Mouse (Mus musculus) testis, adult 2 months (tissue): ENCODE measurements around the gene Wdr48. TPM values are rescaled to one million over a fixed set of nuclear protein-coding genes. Genes with fewer than 3 reads are reported as not detected.

Source experiments
- H3K27ac ChIP-seq: fragments of 200-500 bp; 2 replicates; pipeline ENCODE4 v1.5.1; 2012; ENCODE audit warnings: low read depth, low read length; ENCODE audit not compliant: control insufficient read depth, insufficient read depth
- H3K27me3 ChIP-seq: fragments of 200-500 bp; 2 replicates; pipeline ENCODE4 v1.6.1; 2012; ENCODE audit warnings: mild to moderate bottlenecking, low read length, moderate library complexity; ENCODE audit not compliant: control insufficient read depth, insufficient read depth
- H3K36me3 ChIP-seq: fragments of 200-500 bp; 2 replicates; pipeline ENCODE4 v1.6.1; 2012; ENCODE audit warnings: mild to moderate bottlenecking, low read length; ENCODE audit not compliant: control insufficient read depth, insufficient read depth
- H3K4me1 ChIP-seq: fragments of 200-500 bp; 2 replicates; pipeline ENCODE4 v1.6.1; 2012; ENCODE audit warnings: low read length; ENCODE audit not compliant: control insufficient read depth, insufficient read depth
- H3K4me3 ChIP-seq: fragments of 200-500 bp; 2 replicates; pipeline ENCODE4 v1.5.1; 2012; ENCODE audit warnings: low read depth, mild to moderate bottlenecking, low read length, moderate library complexity, mixed read lengths; ENCODE audit not compliant: control insufficient read depth
- CTCF ChIP-seq: fragments of 200-500 bp; IDR thresholded peaks from 2 replicates; pipeline ENCODE4 v1.5.1; 2012; ENCODE audit warnings: low read depth, mild to moderate bottlenecking, inconsistent platforms, low read length, moderate library complexity; ENCODE audit not compliant: control insufficient read depth, insufficient read depth, insufficient replicate concordance
- POLR2A ChIP-seq: fragments of 200-500 bp; IDR thresholded peaks from 2 replicates; pipeline ENCODE4 v1.6.1; 2012; ENCODE audit warnings: low read depth, mild to moderate bottlenecking, inconsistent platforms, low read length, moderate library complexity; ENCODE audit not compliant: control insufficient read depth
- polyA plus RNA-seq: library from polyadenylated mRNA; depleted of rRNA; stranded (reverse); fragments of >200 nt; gene quantifications from 2 replicates; pipeline ENCODE4 v1.2.3, GENCODE M21; 2012; rRNA removed

The Wdr48 gene
- polyA plus RNA-seq, 1 experiment: 346 TPM

- Histone ChIP-seq H3K36me3 (no peaks in the 10 kb centered on the region), H3K4me1 (peaks cover 14% of the 10 kb centered on the region), H3K4me3 (no peak overlapping the region), H3K27me3 (no peaks in the 10 kb centered on the region), H3K27ac (no peak overlapping the region)
- TF ChIP-seq POLR2A (no peak), CTCF (no peak)
These were observed 76.3 kb downstream of the Wdr48 start for GRCm38 (mm10) chr9:119970763-119971656.

DNA sequence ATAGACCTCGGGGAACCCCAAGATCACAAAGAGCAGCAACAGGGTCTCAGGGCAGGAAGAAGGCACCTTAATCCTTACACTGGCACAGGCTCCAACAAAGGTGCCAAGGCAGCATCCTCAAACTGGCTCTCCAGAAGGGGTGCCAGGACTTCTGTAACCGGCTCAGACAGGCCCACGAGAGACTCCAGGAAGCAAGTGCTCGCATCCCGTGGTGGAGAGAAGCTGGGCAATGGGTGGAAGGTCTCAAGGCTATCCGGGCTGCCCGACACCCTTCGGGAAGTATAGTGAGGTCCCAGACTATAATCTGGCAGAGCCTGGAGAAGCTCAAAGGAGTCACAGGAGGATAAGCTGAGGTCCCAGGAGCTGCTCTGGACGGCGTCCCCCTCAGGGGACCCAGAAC lies 77.5 kb downstream of the Wdr48 start:
- Histone ChIP-seq H3K27me3 (no peaks in the 10 kb centered on the region), H3K27ac (no peak overlapping the region), H3K36me3 (no peaks in the 10 kb centered on the region), H3K4me1 (peaks cover 20% of the 10 kb centered on the region), H3K4me3 (peak overlapping the region; percentile 84; the same call in 1 of the 2 replicates)
- TF ChIP-seq POLR2A: no peak
- no peak for TF ChIP-seq CTCF

DNA sequence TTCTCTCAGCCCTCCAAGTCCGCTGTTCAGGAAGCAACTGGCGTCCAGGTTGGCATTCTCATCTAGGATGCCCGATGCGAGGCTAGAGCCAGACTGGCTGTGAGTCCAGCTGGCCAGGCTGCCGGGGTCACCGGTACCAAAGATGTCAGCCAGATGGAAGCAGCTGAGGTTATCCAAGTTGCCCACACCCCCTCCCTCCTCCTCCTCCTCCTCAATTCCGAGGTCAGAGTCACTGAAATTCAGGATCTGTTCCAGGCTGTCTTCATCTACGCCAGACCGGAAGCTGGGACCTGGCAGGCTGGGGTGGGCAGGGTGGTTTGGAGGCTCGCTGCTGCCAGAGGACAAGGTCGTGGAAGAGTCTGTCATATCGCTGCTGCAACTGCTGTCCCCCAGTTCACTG lies 77.9 kb downstream of the Wdr48 start:
- H3K27me3 ChIP-seq: no peaks in the 10 kb centered on the region
- TF ChIP-seq CTCF: no peak
- no peak for TF ChIP-seq POLR2A
- no peak overlapping the region for H3K27ac ChIP-seq
- peak overlapping the region; percentile 84 for H3K4me3 ChIP-seq
- peaks cover 20% of the 10 kb centered on the region for H3K4me1 ChIP-seq
- H3K36me3 ChIP-seq: no peaks in the 10 kb centered on the region

- TF ChIP-seq CTCF: no peak
- no peak for TF ChIP-seq POLR2A
- Histone ChIP-seq H3K27ac (peak overlapping the region; percentile 91), H3K36me3 (no peaks in the 10 kb centered on the region)
These were observed 78.6 kb downstream of the Wdr48 start for GRCm38 (mm10) chr9:119973281-119973680.

GRCm38 (mm10) chr9:119973869-119974520 lies 79.3 kb downstream of the Wdr48 start:
- peak overlapping the region; percentile 91 for H3K27ac ChIP-seq
- TF ChIP-seq POLR2A (peak; percentile 72), CTCF (peak; percentile 98)
- peak overlapping the region; percentile 84 for H3K4me3 ChIP-seq
- no peaks in the 10 kb centered on the region for H3K27me3 ChIP-seq
- H3K36me3 ChIP-seq: no peaks in the 10 kb centered on the region
- peaks cover 20% of the 10 kb centered on the region for H3K4me1 ChIP-seq

More at GRCm38 (mm10) chr9:119973281-119973680, 78.6 kb downstream of the Wdr48 start:
- Histone ChIP-seq H3K27me3 (no peaks in the 10 kb centered on the region), H3K4me3 (peak overlapping the region; percentile 84), H3K4me1 (peaks cover 20% of the 10 kb centered on the region)

DNA sequence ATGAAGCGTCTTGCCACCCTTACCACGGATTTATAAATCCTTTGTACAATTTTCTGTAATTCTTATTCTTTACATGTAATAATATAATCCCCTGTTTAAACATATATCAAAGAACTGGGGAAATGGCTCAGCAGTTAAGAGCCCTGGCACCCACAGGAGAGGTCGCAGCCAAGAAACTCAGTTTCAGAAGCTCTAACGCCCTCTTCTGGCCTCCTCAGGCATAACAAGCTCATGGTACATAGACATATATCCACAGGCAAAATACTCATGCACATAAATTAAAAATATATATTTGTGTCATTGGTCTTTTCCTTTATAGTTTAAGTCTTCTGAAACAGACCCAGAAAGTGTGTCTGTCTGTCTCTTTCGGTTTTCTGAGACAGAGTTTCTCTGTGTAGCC lies 79.9 kb downstream of the Wdr48 start:
- H3K4me3 ChIP-seq: peak overlapping the region; percentile 84
- H3K27ac ChIP-seq: peak overlapping the region; percentile 91
- H3K4me1 ChIP-seq: peaks cover 20% of the 10 kb centered on the region

GRCm38 (mm10) chr9:119975286-119975685 lies 80.6 kb downstream of the Wdr48 start:
- Histone ChIP-seq H3K4me3 (peak overlapping the region; percentile 36), H3K27me3 (no peaks in the 10 kb centered on the region), H3K4me1 (peaks cover 20% of the 10 kb centered on the region), H3K27ac (peak overlapping the region; percentile 8; the same call in 1 of the 2 replicates), H3K36me3 (no peaks in the 10 kb centered on the region)
- TF ChIP-seq POLR2A: no peak
- no peak for TF ChIP-seq CTCF

More for the DNA sequence above, 79.9 kb downstream of the Wdr48 start:
- no peaks in the 10 kb centered on the region for H3K36me3 ChIP-seq
- no peaks in the 10 kb centered on the region for H3K27me3 ChIP-seq
- no peak for TF ChIP-seq POLR2A
- peak; percentile 15; the same call in 1 of the 2 replicates for TF ChIP-seq CTCF

Other genes starting within 250 kb of the Wdr48 start
- gene Scn10a, start 175.6 kb upstream of the Wdr48 start, polyA plus RNA-seq: 0.68 and 0.91 TPM in 2 replicates
- 0.20 and 0.26 TPM in 2 replicates for gene Scn11a, start 69.4 kb upstream of the Wdr48 start, polyA plus RNA-seq
- 11.5 and 14.1 TPM in 2 replicates for gene Gorasp1, start 42.7 kb downstream of the Wdr48 start, polyA plus RNA-seq
- gene Ttc21a, start 42.7 kb downstream of the Wdr48 start, polyA plus RNA-seq: 66.1 and 68.7 TPM in 2 replicates
- 99.8 and 99.9 TPM in 2 replicates for gene Csrnp1, start 89.8 kb downstream of the Wdr48 start, polyA plus RNA-seq
- gene Xirp1, start 128.7 kb downstream of the Wdr48 start, polyA plus RNA-seq: 0.67 and 0.90 TPM in 2 replicates
- gene Cx3cr1, start 175.0 kb downstream of the Wdr48 start, polyA plus RNA-seq: 2.2 and 2.7 TPM in 2 replicates
- gene Ccr8, start 197.2 kb downstream of the Wdr48 start, polyA plus RNA-seq: not detected in 2 replicates
- gene Slc25a38, start 215.5 kb downstream of the Wdr48 start, polyA plus RNA-seq: 27.8 and 28.2 TPM in 2 replicates
- 310 and 318 TPM in 2 replicates for gene Rpsa, start 232.8 kb downstream of the Wdr48 start, polyA plus RNA-seq